Mouse (Mus musculus) stomach, embryonic 14.5 days (tissue): ENCODE measurements around the gene Rgs12. TPM values are rescaled to one million over a fixed set of nuclear protein-coding genes. Genes with fewer than 3 reads are reported as not detected.
A peak's percentile ranks its signal among the peaks of the same experiment; 100 is the strongest.

Experiments used
- microRNA-seq: library from miRNA; unstranded; fragments of <30 nt; microRNA quantifications from one replicate; pipeline ENCODE4, GENCODE M21; 2016
- polyA plus RNA-seq: library from polyadenylated mRNA; unstranded; fragments of >200 nt; fragmentation: Nextera tagmentation; extraction: Ambion mirVana; gene quantifications from 2 replicates; pipeline ENCODE4 v1.2.1, GENCODE M21; 2014

The Rgs12 gene
- polyA plus RNA-seq, 1 experiment from 2014 or later = 34.2 TPM

Small RNA genes lying within 50 kb of the gene (microRNA-seq; reads per million reads assigned to microRNA genes)
- 5.5 reads per million, percentile 13 among the genes with 10 or more reads in this experiment for gene Mir3097

Other genes with a start within 250 kb of the Rgs12 start
- 25.8 and 26.2 TPM in 2 replicates for gene Htt, start 187.7 kb upstream of the Rgs12 start, polyA plus RNA-seq
- 0.69 and 0.81 TPM in 2 replicates for gene Msantd1, start 41.4 kb upstream of the Rgs12 start, polyA plus RNA-seq
- 0.58 and 0.84 TPM in 2 replicates for gene Hgfac, start 92.1 kb downstream of the Rgs12 start, polyA plus RNA-seq
- gene Dok7, start 107.3 kb downstream of the Rgs12 start, polyA plus RNA-seq = 0.71 and 0.73 TPM in 2 replicates
- 187 and 192 TPM in 2 replicates for gene Lrpap1, start 156.3 kb downstream of the Rgs12 start, polyA plus RNA-seq